Mouse (Mus musculus): ENCODE measurements around the gene Ugt1a6b.
"Not testable (repeated sequence)": the region's sequence is repeated elsewhere in the genome, so short reads cannot be mapped to it uniquely, and the experiment has no call there.

Ugt1a6b gene

GRCm38 (mm10) chr1:88223011-88223515 lies 120.0 kb downstream of the Ugt1a6b start:
- in situ Hi-C loops (cut with MboI, MseI), result not testable (repeated sequence)

GRCm38 (mm10) chr1:88223591-88223990 lies 120.5 kb downstream of the Ugt1a6b start:
- in situ Hi-C loops (cut with MboI, MseI), result no loop called here

- in situ Hi-C loops (cut with MboI, MseI), result no loop called here
These were observed 121.2 kb downstream of the Ugt1a6b start for GRCm38 (mm10) chr1:88224029-88224776.

GRCm38 (mm10) chr1:88225301-88225700 lies 122.2 kb downstream of the Ugt1a6b start:
- in situ Hi-C loops (cut with MboI, MseI), result not testable (repeated sequence)

GRCm38 (mm10) chr1:88225741-88226140 lies 122.7 kb downstream of the Ugt1a6b start:
- in situ Hi-C loops (cut with MboI, MseI), result no loop called here

GRCm38 (mm10) chr1:88226670-88227379 lies 123.8 kb downstream of the Ugt1a6b start, which contains the start of gene Mroh2a:
Gene Mroh2a (plus strand): TSS chr1:88226986.
- in situ Hi-C loops (cut with MboI, MseI), result no loop called here

- in situ Hi-C loops (cut with MboI, MseI), result no loop called here
These were observed 124.4 kb downstream of the Ugt1a6b start for GRCm38 (mm10) chr1:88227482-88227881.

GRCm38 (mm10) chr1:88228121-88228520 lies 125.1 kb downstream of the Ugt1a6b start:
- in situ Hi-C loops (cut with MboI, MseI), result no loop called here

GRCm38 (mm10) chr1:88229566-88229965 lies 126.5 kb downstream of the Ugt1a6b start:
- in situ Hi-C loops (cut with MboI, MseI), result no loop called here

- in situ Hi-C loops (cut with MboI, MseI), result no loop called here
These were observed 126.9 kb downstream of the Ugt1a6b start for GRCm38 (mm10) chr1:88229986-88230385.

- in situ Hi-C loops (cut with MboI, MseI), result no loop called here
These were observed 127.4 kb downstream of the Ugt1a6b start for GRCm38 (mm10) chr1:88230421-88230820.

- in situ Hi-C loops (cut with MboI, MseI), result no loop called here
These were observed 128.1 kb downstream of the Ugt1a6b start for GRCm38 (mm10) chr1:88230981-88231802.

- in situ Hi-C loops (cut with MboI, MseI), result no loop called here
These were observed 128.9 kb downstream of the Ugt1a6b start for GRCm38 (mm10) chr1:88231803-88232499.

GRCm38 (mm10) chr1:88232664-88233380 lies 129.8 kb downstream of the Ugt1a6b start:
- in situ Hi-C loops (cut with MboI, MseI), result no loop called here

GRCm38 (mm10) chr1:88233421-88234247 lies 130.6 kb downstream of the Ugt1a6b start:
- in situ Hi-C loops (cut with MboI, MseI), result no loop called here

GRCm38 (mm10) chr1:88234248-88234610 lies 131.2 kb downstream of the Ugt1a6b start:
- in situ Hi-C loops (cut with MboI, MseI), result no loop called here

- in situ Hi-C loops (cut with MboI, MseI), result no loop called here
These were observed 131.6 kb downstream of the Ugt1a6b start for GRCm38 (mm10) chr1:88234646-88235045.

- in situ Hi-C loops (cut with MboI, MseI), result no loop called here
These were observed 132.2 kb downstream of the Ugt1a6b start for GRCm38 (mm10) chr1:88235046-88235893.

GRCm38 (mm10) chr1:88235894-88236415 lies 132.9 kb downstream of the Ugt1a6b start:
- in situ Hi-C loops (cut with MboI, MseI), result no loop called here

All from T-helper 1 cell (primary cell).